Mouse (Mus musculus) heart, embryonic 15.5 days (tissue): ENCODE results near the gene Zzz3. TPM values are rescaled to one million over a fixed set of nuclear protein-coding genes. Genes with fewer than 3 reads are reported as not detected.

Experiments used
- ATAC-seq: fragments of 200-750 bp; cut with Nextera tagmentation; replicated peaks from 2 replicates; pipeline ENCODE4 v1.8.0; 2017; ENCODE audit warnings: low read depth, moderate TSS enrichment; ENCODE audit not compliant: insufficient number of reproducible peaks, insufficient read depth, low FRiP score
- H3K27ac ChIP-seq: fragments of 300-500 bp; sonication (generic); 2 replicates; pipeline ENCODE4 v1.5.1; 2015; ENCODE audit warnings: mild to moderate bottlenecking, inconsistent platforms
- H3K27me3 ChIP-seq: fragments of 300-500 bp; sonication (generic); 2 replicates; pipeline ENCODE4 v1.6.1; 2015; ENCODE audit warnings: inconsistent platforms
- H3K36me3 ChIP-seq: fragments of 300-500 bp; sonication (generic); 2 replicates; pipeline ENCODE4 v1.6.1; 2015; ENCODE audit warnings: mild to moderate bottlenecking, inconsistent platforms
- H3K4me1 ChIP-seq: fragments of 300-500 bp; sonication (generic); replicated peaks from 2 replicates; pipeline ENCODE4 v1.6.1; 2015; ENCODE audit warnings: inconsistent platforms
- H3K4me2 ChIP-seq: fragments of 300-500 bp; sonication (generic); 2 replicates; pipeline ENCODE4 v1.6.1; 2015; ENCODE audit warnings: inconsistent platforms, mild to moderate bottlenecking, moderate library complexity
- H3K4me3 ChIP-seq: fragments of 300-500 bp; sonication (generic); 2 replicates; pipeline ENCODE4 v1.5.1; 2015; ENCODE audit warnings: mild to moderate bottlenecking, inconsistent platforms
- H3K9ac ChIP-seq: fragments of 300-500 bp; sonication (generic); 2 replicates; pipeline ENCODE4 v1.6.1; 2015; ENCODE audit warnings: mild to moderate bottlenecking, inconsistent platforms
- H3K9me3 ChIP-seq: fragments of 300-500 bp; sonication (generic); replicated peaks from 2 replicates; pipeline ENCODE4 v1.6.1; 2016; ENCODE audit warnings: inconsistent platforms
- WGBS: fragments of 180-500 bp; shearing (Covaris S2); methylation state at CpG from one replicate; pipeline ENCODE4 v1.1.7; 2015; ENCODE audit warnings: mixed read lengths; 5-methylcytosine and 5-hydroxymethylcytosine counted together
- polyA plus RNA-seq: library from polyadenylated mRNA; unstranded; fragments of >200 nt; fragmentation: Nextera tagmentation; extraction: Ambion mirVana; gene quantifications from 2 replicates; pipeline ENCODE4 v1.2.1, GENCODE M21; 2015

Gene Zzz3
- polyA plus RNA-seq, 1 experiment from 2014 or later = 22.7 TPM

DNA sequence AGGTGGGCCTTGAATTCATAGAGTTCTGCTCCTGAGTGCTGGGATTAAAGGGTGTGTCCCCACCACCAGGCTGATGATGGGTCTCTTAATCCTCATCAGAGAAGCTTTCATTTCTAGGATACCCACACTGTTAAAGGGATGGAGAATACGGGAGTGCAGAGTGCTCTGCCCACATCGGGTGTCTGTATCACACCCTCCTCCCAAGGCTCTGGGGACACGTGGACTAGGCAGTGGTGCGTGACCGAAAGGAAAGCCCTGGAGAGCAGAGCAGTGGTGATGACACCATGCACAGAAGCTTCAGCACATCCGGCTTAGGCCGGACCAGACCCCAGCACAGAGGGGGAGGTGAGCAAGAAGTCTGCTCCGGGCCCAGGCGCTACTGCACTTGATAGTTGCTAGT lies 38.5 kb upstream of the Zzz3 start:
- H3K4me3 ChIP-seq = no peak overlapping the region
- ATAC-seq = no peak
- no peak overlapping the region for H3K27ac ChIP-seq
- no peak overlapping the region for H3K4me2 ChIP-seq
- WGBS = 78% methylated on average over 9 of the region's 9 CpGs
- no peak overlapping the region for H3K9ac ChIP-seq
- H3K36me3 ChIP-seq = peaks cover 20% of the 10 kb centered on the region
- H3K27me3 ChIP-seq = no peaks in the 10 kb centered on the region
- no peaks in the 10 kb centered on the region for H3K4me1 ChIP-seq
- no peaks in the 10 kb centered on the region for H3K9me3 ChIP-seq

DNA sequence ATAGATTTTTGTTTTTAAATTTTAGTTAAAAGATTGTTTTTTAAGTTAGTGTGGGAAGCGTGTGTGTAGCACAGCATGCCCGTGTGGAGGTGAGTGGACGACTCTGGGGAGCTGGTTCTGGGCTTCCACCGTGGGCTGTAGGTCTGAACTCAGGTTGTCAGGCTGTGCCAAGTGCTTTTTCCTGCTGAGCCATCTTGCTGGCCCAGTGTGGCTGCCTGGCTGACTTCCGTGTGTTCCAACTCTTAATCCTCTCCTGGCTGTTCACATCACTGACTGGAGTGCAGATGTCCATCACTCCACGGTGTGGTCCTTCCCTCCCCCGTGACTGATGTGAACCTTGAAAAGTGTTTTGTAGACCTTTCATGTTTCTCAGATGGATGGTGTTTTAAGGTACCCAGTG lies 36.1 kb upstream of the Zzz3 start:
- H3K9ac ChIP-seq = no peak overlapping the region
- no peak overlapping the region for H3K4me2 ChIP-seq
- no peaks in the 10 kb centered on the region for H3K9me3 ChIP-seq
- no peak overlapping the region for H3K27ac ChIP-seq
- ATAC-seq = no peak
- no peaks in the 10 kb centered on the region for H3K4me1 ChIP-seq
- no peak overlapping the region for H3K4me3 ChIP-seq
- H3K36me3 ChIP-seq = peaks cover 44% of the 10 kb centered on the region
- no peaks in the 10 kb centered on the region for H3K27me3 ChIP-seq
- 84% methylated on average over 7 of the region's 7 CpGs for WGBS

DNA sequence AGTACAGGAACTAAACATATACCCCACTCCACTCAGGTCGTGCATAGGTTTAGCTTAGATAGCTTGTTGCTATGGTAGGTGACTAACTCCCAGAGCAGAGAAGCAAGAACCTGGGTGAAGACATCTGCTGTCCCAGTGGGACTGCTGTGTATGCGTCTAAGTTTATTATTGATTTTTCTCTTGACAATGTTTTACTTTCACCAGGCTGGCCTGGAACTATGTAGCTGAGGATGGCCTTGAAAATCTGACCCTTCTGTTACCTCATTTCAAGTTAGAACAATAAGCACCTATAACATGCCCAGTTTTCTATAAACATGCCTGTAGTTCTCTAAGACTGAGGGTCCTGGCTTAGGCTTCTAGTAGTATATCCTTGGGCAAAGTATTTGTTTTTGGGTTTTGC lies 31.1 kb upstream of the Zzz3 start:
- WGBS = 89% methylated on average over 2 of the region's 2 CpGs
- H3K4me1 ChIP-seq = no peaks in the 10 kb centered on the region
- ATAC-seq = no peak
- no peak overlapping the region for H3K9ac ChIP-seq
- no peak overlapping the region for H3K27ac ChIP-seq
- no peaks in the 10 kb centered on the region for H3K9me3 ChIP-seq
- no peaks in the 10 kb centered on the region for H3K27me3 ChIP-seq
- H3K4me3 ChIP-seq = no peak overlapping the region
- H3K4me2 ChIP-seq = no peak overlapping the region
- H3K36me3 ChIP-seq = peaks cover 82% of the 10 kb centered on the region

DNA sequence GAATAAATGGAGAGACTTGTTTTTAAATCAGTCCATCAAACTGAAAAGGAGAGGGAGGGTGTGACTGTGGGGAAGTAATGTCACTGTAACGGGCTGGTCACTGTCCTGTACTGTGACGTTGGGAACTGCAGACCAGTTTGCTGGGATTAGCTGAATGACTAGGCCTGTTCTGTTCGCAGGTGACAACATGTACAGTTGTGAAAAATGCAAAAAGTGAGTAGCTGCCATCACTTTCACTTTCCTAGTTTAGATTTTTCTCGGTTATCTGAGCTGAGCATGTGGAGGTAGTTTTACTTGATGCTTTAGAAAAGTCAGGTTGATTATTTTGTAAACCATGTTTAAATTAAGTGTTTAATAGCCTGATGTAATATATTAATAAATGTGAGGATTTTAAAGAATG lies 19.2 kb upstream of the Zzz3 start:
- Histone ChIP-seq H3K4me3 (no peak overlapping the region), H3K27me3 (no peaks in the 10 kb centered on the region), H3K36me3 (peaks cover 68% of the 10 kb centered on the region), H3K4me1 (no peaks in the 10 kb centered on the region), H3K9me3 (no peaks in the 10 kb centered on the region), H3K9ac (no peak overlapping the region), H3K4me2 (no peak overlapping the region), H3K27ac (no peak overlapping the region)
- no peak for ATAC-seq
- 81% methylated on average over 4 of the region's 4 CpGs for WGBS

DNA sequence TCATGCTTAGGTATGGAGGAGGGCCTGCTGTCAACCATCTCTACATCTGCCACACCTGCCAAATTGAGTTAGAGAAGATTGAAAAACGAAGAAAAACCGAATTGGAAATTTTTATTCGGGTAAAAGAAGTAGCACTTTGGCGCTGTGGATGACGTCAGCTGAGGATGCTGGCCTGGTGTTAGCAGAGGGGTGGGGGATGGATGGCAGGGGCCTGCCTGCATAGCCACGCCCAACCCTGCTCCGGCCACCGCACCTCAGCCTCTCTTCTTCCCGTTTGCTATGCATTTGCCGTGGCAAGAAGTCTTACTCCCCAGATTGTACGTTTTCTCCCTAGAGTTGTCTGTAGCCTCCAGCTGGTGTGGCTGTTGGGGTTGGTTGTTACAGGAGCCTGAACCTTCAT lies 11.2 kb upstream of the Zzz3 start:
- Histone ChIP-seq H3K4me2 (no peak overlapping the region), H3K27me3 (no peaks in the 10 kb centered on the region), H3K4me1 (no peaks in the 10 kb centered on the region), H3K27ac (no peak overlapping the region), H3K9me3 (no peaks in the 10 kb centered on the region), H3K4me3 (no peak overlapping the region), H3K36me3 (peaks cover 43% of the 10 kb centered on the region), H3K9ac (no peak overlapping the region)
- no peak for ATAC-seq
- 73% methylated on average over 11 of the region's 11 CpGs for WGBS

DNA sequence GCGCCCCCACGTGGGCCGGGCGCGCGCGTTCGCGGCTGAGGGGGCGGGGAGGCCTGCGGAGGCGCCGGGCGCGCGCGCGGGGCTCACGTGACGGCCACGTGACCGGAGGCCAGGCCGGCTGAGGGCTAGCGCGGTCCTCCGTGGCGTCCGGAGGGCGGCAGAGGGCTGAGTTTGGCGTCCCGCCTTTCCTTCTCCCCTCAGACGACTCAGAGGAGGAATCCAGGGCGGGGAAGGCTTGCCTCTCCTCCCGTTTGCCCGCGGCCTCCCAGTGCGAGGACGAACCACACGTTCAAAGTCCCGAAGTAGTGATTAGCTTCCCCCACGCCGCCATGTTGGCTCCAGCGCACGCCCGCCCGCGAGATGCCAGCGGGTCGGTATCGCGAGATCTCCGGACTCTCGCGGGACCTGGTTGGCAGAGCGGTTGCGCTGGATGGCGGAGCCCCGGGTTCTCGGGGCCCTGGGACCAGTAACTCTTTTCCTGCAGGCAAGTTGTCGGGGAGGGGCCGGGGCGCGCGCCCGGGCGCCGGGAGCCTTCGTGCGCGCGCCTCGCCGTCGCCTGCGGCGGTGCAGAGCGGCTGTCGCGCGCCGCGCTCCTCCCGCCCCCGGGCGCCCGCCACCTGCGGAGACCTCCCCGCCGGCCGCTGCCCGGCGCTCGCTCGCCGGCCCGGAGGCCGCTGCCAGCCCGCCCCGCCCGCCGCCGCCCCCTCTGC lies 1.2 kb downstream of the Zzz3 start:
- Histone ChIP-seq H3K27me3 (no peaks in the 10 kb centered on the region), H3K9me3 (no peaks in the 10 kb centered on the region), H3K9ac (peak overlapping the region; percentile 94), H3K27ac (peak overlapping the region; percentile 100), H3K36me3 (peaks cover 11% of the 10 kb centered on the region), H3K4me1 (peaks cover 37% of the 10 kb centered on the region), H3K4me2 (peak overlapping the region; percentile 81), H3K4me3 (peak overlapping the region; percentile 91)
- under 1% methylated on average over 90 of the region's 102 CpGs for WGBS
- ATAC-seq = peak; percentile 86

DNA sequence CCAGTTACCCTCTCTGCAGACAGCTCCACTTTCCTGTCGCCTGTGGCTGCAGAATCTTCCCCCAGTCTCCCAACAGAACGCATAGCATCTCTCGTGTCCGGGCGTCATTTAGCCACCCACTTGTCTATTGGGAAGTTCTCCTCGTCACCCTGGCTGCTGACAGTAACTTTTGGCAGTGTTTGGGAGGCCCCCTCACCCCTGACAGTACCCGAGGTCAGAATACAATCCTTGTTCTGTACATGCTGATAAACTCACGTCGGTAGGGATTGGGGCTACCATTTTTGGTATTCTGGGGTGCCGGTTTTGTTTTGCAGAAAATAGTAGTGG lies 1.7 kb downstream of the Zzz3 start:
- under 1% methylated on average over 10 of the region's 10 CpGs for WGBS
- Histone ChIP-seq H3K27me3 (no peaks in the 10 kb centered on the region), H3K9me3 (no peaks in the 10 kb centered on the region), H3K27ac (peak overlapping the region; percentile 100), H3K4me2 (peak overlapping the region; percentile 81), H3K36me3 (peaks cover 7% of the 10 kb centered on the region), H3K4me1 (peaks cover 42% of the 10 kb centered on the region), H3K9ac (peak overlapping the region; percentile 94), H3K4me3 (peak overlapping the region; percentile 91)
- no peak for ATAC-seq

DNA sequence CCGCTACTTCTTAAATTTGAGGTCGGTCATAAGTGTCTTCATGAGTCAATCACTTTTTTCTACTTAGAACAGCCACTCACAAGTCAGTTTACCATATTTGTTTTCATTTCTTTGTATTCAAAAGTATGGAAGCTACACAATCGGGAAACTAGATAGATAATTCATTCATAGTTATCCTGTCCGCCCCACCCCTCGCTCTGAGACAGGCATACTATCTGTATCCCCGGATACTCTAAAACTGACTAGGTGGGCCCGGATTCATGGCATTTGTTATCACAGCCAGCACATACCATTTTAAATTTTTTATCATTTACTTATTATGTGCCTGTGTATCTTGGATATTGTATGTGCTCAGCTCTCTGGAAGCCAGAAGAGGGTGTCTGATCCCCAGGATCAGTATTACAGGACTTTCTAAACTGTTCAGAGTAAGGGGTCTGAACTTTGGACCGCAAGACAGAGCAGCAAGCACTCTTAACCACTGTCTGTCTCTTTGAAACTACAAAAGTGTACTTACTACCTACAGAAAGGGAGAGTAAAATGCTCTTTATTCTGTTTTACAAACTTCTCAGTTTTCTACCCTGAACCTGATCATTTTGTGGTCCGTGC lies 2.2 kb downstream of the Zzz3 start:
- peak overlapping the region; percentile 94 for H3K9ac ChIP-seq
- H3K4me2 ChIP-seq = peak overlapping the region; percentile 81
- H3K9me3 ChIP-seq = no peaks in the 10 kb centered on the region
- H3K27ac ChIP-seq = peak overlapping the region; percentile 100
- no peaks in the 10 kb centered on the region for H3K27me3 ChIP-seq
- no peak for ATAC-seq
- H3K4me3 ChIP-seq = peak overlapping the region; percentile 91
- peaks cover 47% of the 10 kb centered on the region for H3K4me1 ChIP-seq
- peaks cover 4% of the 10 kb centered on the region; the same call in 1 of the 2 replicates for H3K36me3 ChIP-seq
- WGBS = 38% methylated on average over 9 of the region's 9 CpGs

DNA sequence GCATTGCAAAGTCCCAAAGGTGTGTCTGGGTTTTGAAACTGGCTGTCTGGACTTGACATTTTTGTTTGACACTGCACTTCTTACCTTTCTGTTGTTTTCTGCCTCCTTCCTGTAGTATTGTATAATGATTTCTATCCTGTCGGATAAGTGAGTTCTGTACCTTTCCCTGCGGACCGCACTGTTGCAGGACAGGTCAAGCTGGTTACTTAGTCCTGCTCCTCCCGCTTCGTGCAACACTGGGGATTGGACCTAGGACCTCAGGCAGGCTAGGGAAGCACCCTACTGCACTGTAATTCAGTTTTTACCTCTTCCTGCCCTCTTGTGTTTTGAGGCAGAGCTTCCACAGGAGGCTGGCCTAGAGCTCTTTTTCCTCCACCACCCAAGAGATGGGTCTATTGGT lies 5.2 kb downstream of the Zzz3 start:
- H3K27me3 ChIP-seq = no peaks in the 10 kb centered on the region
- no peak for ATAC-seq
- H3K4me3 ChIP-seq = no peak overlapping the region
- no peak overlapping the region for H3K9ac ChIP-seq
- no peak overlapping the region for H3K4me2 ChIP-seq
- WGBS = 82% methylated on average over 5 of the region's 5 CpGs
- H3K4me1 ChIP-seq = peaks cover 40% of the 10 kb centered on the region
- H3K27ac ChIP-seq = no peak overlapping the region
- H3K9me3 ChIP-seq = no peaks in the 10 kb centered on the region
- no peaks in the 10 kb centered on the region for H3K36me3 ChIP-seq

DNA sequence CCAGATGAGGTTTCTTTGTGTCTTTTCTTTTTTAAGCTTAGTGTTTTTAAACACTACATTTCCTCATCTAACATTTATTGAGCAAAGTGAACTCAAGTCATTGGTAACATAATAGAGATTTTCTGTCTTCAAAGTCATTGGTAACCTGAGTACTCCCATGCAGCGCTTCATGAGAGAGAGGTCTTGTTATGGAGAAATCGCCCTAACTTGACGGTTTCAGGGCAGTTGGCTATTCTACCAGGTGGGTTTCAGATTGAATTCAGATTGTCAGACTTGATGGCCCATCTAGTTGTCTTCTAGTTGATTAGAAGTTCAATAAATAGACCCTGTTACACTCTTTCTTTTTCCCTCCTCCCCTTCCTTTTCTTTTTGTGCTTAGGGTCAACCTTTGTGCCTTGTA lies 5.6 kb downstream of the Zzz3 start:
- Histone ChIP-seq H3K4me3 (no peak overlapping the region), H3K9me3 (no peaks in the 10 kb centered on the region), H3K4me1 (peaks cover 45% of the 10 kb centered on the region), H3K27me3 (no peaks in the 10 kb centered on the region), H3K36me3 (no peaks in the 10 kb centered on the region), H3K4me2 (no peak overlapping the region), H3K27ac (no peak overlapping the region), H3K9ac (no peak overlapping the region)
- no peak for ATAC-seq
- 86% methylated on average over 3 of the region's 3 CpGs for WGBS

DNA sequence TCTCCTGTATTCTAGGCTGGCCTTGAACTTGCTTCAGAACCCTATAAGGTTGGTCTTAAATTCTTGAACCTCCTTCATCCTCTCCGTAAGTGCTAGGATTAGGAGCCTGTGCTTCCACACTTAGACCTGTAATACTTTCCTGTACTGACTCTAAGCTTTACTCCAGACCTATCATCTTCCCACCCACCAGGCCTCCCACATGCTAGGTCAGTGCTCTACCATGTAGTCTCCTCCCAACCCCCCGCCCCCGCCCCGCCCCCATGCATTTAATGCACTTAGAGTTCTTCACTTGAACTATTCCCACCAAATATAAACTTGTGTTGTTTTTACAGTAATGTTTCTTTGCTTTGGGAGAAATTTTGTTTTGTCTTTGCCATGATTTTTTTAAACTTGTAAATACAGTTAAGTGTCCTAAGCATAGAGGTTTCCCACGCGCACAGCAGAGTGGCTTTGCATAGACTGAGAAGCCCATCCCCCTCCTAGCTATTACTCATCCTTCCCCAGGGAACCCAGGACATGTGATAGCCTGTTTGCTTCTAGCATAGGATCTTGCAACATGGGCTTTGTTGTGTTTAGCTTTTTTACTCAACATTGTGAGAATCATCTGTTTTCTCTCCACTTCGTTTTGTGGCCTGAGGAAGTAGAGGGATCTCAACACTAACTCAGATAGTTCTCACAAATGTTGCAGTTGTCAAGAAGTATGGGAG lies 6.8 kb downstream of the Zzz3 start:
- H3K4me3 ChIP-seq = no peak overlapping the region
- H3K4me2 ChIP-seq = no peak overlapping the region
- H3K4me1 ChIP-seq = peaks cover 50% of the 10 kb centered on the region
- no peaks in the 10 kb centered on the region for H3K36me3 ChIP-seq
- H3K9ac ChIP-seq = no peak overlapping the region
- H3K27me3 ChIP-seq = no peaks in the 10 kb centered on the region
- no peak; the same call in 1 of the 2 replicates for ATAC-seq
- H3K27ac ChIP-seq = no peak overlapping the region
- no peaks in the 10 kb centered on the region for H3K9me3 ChIP-seq
- WGBS = 65% methylated on average over 7 of the region's 7 CpGs
